Mouse (Mus musculus): ENCODE measurements around the gene Dyrk1b.

DNA sequence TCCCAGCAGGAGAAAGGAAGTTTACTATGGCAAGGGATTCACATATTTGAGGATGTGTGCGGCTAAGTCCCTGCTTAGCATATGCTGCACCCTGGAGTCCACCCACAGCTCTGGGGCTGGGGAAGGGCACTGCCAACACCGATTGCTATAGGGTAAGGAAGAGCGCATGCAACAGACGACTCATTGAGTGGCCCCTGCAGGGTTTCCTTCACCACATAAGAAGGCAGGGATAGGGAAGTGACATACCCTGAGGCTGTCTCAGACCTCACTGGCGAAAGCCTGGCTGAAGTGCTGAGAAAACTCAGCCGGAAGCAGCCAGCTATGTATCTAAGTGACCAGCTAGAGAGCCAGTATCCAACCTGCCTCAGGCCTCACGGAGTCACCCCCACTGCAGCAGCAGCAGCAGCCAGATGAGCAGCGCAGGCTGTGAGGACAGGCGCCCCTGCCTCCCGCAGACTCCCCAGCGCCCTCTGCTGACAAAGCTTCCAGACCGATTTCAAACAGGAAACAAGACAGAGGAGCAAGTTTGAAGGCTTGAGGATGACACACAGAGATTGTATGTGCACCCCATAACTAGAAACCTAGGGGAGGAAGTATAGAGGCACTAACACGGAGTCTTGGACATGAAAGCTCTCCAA lies 27.6 kb upstream of the Dyrk1b start:
- TF ChIP-seq CTCF (IDR thresholded peaks at IDR 0.05; ENCODE audit: insufficient read depth, low read length) (peak; percentile 17; the same call in 1 of the 2 replicates), POLR2A (IDR thresholded peaks at IDR 0.05; ENCODE audit: borderline replicate concordance, extremely low read depth, low read depth, low read length) (no peak)
